Mouse (Mus musculus): ENCODE data around the gene Dcaf4.

Gene Dcaf4

GRCm38 (mm10) chr12:83544791-83545190, 24.5 kb downstream of the Dcaf4 start:
- no peak for DNase-seq (ENCODE audit: low spot score)

- no peak for DNase-seq (ENCODE audit: low spot score)
Measured at GRCm38 (mm10) chr12:83551305-83551704, 31.0 kb downstream of the Dcaf4 start.

GRCm38 (mm10) chr12:83553816-83554215, 33.5 kb downstream of the Dcaf4 start:
- no peak for DNase-seq (ENCODE audit: low spot score)

DNA sequence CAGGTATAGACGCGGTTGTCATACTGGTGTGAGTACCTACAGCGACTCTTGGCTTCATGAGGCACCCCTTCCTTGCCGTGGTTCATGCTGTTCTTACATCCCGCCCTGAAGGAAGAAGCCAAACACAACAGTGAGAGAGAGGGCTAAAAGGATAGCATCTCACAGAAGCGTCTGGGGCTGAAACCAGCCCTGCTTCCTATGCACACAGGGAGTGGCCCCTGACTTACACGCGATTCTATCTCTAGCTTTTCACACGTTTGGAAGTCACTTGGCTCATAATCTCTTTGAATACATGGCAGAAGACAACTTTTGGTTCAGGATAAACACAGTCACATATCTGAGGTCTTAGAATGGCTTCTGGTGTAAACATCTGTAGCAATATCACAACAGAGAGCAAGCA, 35.3 kb downstream of the Dcaf4 start:
- no peak for DNase-seq (ENCODE audit: low spot score)

GRCm38 (mm10) chr12:83558496-83558895, 38.2 kb downstream of the Dcaf4 start:
- no peak for DNase-seq (ENCODE audit: low spot score)

GRCm38 (mm10) chr12:83560189-83560588, 39.9 kb downstream of the Dcaf4 start:
- no peak for DNase-seq (ENCODE audit: low spot score)

- DNase-seq (ENCODE audit: low spot score), result no peak
Measured at GRCm38 (mm10) chr12:83562589-83562988, 42.3 kb downstream of the Dcaf4 start.

GRCm38 (mm10) chr12:83569866-83570265, 49.6 kb downstream of the Dcaf4 start:
- no peak for DNase-seq (ENCODE audit: low spot score)

DNA sequence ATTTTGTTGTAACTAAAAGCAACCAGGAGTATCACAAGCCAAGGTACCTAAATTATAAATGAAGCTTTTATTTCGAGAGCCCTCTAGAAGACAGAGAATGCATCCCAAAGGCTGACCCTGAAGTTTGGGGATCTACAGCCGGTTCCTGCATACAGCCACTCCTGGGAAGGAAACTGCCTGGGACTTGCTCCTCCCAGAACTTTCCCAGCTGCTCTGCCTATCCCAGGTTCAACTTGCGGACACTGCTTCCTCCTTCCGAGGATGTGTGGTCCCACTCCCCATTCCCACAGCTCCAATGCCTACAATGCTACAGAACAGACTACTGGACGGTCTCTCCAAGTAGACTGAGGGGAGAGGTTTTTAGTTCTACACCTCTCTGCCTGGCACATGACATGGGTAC, 52.5 kb downstream of the Dcaf4 start:
- no peak for DNase-seq (ENCODE audit: low spot score)

GRCm38 (mm10) chr12:83577445-83577844, 57.2 kb downstream of the Dcaf4 start:
- no peak for DNase-seq (ENCODE audit: low spot score)

- no peak for DNase-seq (ENCODE audit: low spot score)
Measured at GRCm38 (mm10) chr12:83578356-83578755, 58.1 kb downstream of the Dcaf4 start.

DNA sequence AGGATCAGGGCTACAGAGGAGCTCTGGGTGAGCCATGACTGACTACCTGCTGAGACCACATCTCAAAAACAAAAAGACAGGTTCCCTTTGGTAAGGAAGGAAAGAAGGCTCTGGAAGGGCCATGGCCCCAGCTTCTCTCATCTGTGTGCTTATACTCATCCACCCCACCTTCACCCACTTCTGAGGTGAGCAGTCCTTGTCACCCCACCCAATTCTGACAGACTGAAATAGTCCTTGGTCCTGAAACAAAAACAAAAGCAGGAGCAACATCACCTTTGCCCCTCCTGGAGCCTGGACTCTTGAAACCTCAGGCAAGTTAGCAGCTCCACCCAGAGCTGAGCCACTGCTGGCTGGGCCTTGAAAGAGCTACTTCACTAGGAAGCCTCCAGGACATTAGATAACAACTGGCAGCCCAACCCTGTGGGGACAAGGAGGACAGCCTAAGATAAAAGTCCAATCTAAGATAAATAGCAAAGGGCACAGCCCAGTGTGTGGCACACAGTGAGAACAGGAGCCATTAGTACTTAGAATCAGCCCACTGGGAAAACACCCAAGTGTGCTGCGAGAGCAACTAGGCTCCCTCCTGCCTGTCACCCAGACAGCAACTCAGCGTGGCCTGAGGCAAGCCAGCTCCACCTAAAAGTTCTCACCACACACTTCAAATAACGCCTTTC, 58.8 kb downstream of the Dcaf4 start:
- peak; percentile 7 for DNase-seq (ENCODE audit: low spot score)

DNA sequence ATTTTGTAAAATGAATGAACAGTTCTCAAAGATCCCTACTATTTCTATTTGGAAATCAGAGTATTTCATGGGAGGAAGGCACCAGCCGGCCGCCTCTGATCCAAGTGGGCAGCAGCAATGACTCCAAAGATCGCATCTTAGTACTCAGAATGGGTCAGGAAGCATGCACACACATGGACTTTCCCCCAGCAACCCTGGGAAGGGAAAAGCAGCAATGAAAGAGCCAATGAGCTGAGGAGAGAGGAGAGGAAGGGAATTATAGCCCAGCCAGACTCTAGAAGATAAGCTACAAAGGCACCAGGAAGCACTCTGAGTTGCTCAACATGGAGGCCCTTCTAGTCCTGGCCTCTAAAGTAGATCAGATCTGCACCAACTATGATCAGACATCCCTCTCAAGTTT, 60.0 kb downstream of the Dcaf4 start:
- no peak for DNase-seq (ENCODE audit: low spot score)

GRCm38 (mm10) chr12:83582106-83582505, 61.8 kb downstream of the Dcaf4 start:
- no peak for DNase-seq (ENCODE audit: low spot score)

DNA sequence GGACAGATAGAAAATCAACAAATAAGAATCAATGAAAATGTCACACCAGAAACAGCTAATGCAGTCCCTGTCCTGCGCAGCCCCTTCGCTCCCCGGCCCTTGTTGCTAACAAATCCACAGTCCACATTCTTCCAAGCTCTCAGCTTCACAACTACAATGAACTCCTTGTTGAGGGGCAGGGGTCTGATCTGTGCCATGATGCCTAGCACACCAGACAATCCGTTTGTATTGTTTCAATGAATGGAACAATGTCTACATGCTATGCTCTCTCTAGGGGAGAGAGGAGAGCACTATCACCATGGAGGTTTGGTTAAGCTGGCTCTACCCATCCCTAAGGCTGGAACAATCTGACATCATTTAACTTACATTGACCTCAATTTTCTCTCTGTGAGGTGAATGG, 62.5 kb downstream of the Dcaf4 start:
- DNase-seq (ENCODE audit: low spot score), result no peak

GRCm38 (mm10) chr12:83586628-83587027, 66.4 kb downstream of the Dcaf4 start:
- no peak for DNase-seq (ENCODE audit: low spot score)
